Mouse (Mus musculus): ENCODE measurements around the gene Igsf3.

GRCm38 (mm10) chr3:101360832-101361231, 16.1 kb upstream of the Igsf3 start:
- no peak for TF ChIP-seq CTCF (conservative IDR thresholded peaks at IDR 0.05; ENCODE audit: insufficient read depth, insufficient read length, low read depth, low read length)
- no peak for TF ChIP-seq POLR2A (IDR thresholded peaks at IDR 0.05; ENCODE audit: low read depth, low read length)
